Comparison of ENCODE assay signal across 19 mouse cellular contexts in genomic region chr2:52442125-52442524, GRCm38 (mm10). TPM values are rescaled to one million over a fixed set of nuclear protein-coding genes. Genes with fewer than 3 reads are reported as not detected.
DNase-seq lines count a peak whose midpoint lies in the region; ATAC-seq and TF ChIP-seq lines count a peak whose summit lies in the region.
"Had no signal": no experiment of that assay in that cellular context is flagged by ENCODE, and none has a peak within 500 bp of the region (broad histone marks: within the 10 kb centered on the region; RNA-seq: fewer than 3 reads in every experiment).

No protein-coding gene starts in this region.

- TF ChIP-seq EP300 in heart, adult 2 months (IDR thresholded peaks at IDR 0.05; ENCODE audit: insufficient read depth, low read depth, low read length): no peak

- peaks cover 40% of the 10 kb centered on the region for H3K4me1 ChIP-seq in heart, embryonic 13.5 days
- H3K4me1 ChIP-seq in heart, adult 2 months (ENCODE audit: control insufficient read depth, insufficient read depth, low read length): peaks cover 7% of the 10 kb centered on the region
- H3K4me1 ChIP-seq in liver, embryonic 13.5 days (replicated peaks): peaks cover 18% of the 10 kb centered on the region
- peaks cover 20% of the 10 kb centered on the region for H3K4me1 ChIP-seq in liver, embryonic 12.5 days
- H3K4me1 ChIP-seq in embryonic facial prominence, embryonic 14.5 days (ENCODE audit: control insufficient read depth, insufficient read depth, low read length): no peaks in the 10 kb centered on the region
- no peaks in the 10 kb centered on the region for H3K4me1 ChIP-seq in stomach, embryonic 14.5 days (ENCODE audit: control insufficient read depth, insufficient read depth, low read length)
- H3K4me1 ChIP-seq: hindbrain, embryonic 15.5 days; limb, embryonic 12.5 days had no signal

- no peak for DNase-seq in heart, adult 2 months
- no peak for DNase-seq in liver, embryonic 13.5 days
- peak; percentile 86 for DNase-seq in embryonic facial prominence, embryonic 14.5 days (ENCODE audit: low spot score)
- DNase-seq in cerebellum, adult 11-12 months: no peak
- DNase-seq: adrenal gland, adult 2 months; cerebellum, adult 9-11 months; embryo, embryonic 11 days; gastrocnemius, postnatal 10 days; right cerebral cortex, postnatal 14 days had no signal

- intact Hi-C loops in heart, adult 2 months (cut with DNase I): no loop called here

- no peaks in the 10 kb centered on the region for H3K36me3 ChIP-seq in heart, embryonic 13.5 days
- H3K36me3 ChIP-seq in heart, adult 2 months (ENCODE audit: control insufficient read depth, insufficient read depth, low read length): no peaks in the 10 kb centered on the region
- H3K36me3 ChIP-seq in liver, embryonic 13.5 days: no peaks in the 10 kb centered on the region
- H3K36me3 ChIP-seq in liver, embryonic 12.5 days: no peaks in the 10 kb centered on the region
- no peaks in the 10 kb centered on the region for H3K36me3 ChIP-seq in embryonic facial prominence, embryonic 14.5 days (ENCODE audit: control insufficient read depth, insufficient read depth, low read length)
- H3K36me3 ChIP-seq in stomach, embryonic 14.5 days (ENCODE audit: control insufficient read depth, insufficient read depth, low read length): no peaks in the 10 kb centered on the region
- H3K36me3 ChIP-seq: hindbrain, embryonic 15.5 days; limb, embryonic 12.5 days; midbrain, embryonic 13.5 days had no signal

- ATAC-seq in heart, embryonic 13.5 days (ENCODE audit: extremely low read depth, insufficient number of reproducible peaks, low FRiP score, low TSS enrichment): no peak
- ATAC-seq in liver, embryonic 13.5 days (ENCODE audit: low read depth): peak; percentile 53; the same call in 1 of the 2 replicates
- no peak; the same call in 1 of the 2 replicates for ATAC-seq in liver, embryonic 12.5 days
- peak; percentile 44; the same call in 1 of the 2 replicates for ATAC-seq in embryonic facial prominence, embryonic 14.5 days (ENCODE audit: low read depth)
- ATAC-seq in stomach, embryonic 14.5 days (ENCODE audit: insufficient number of reproducible peaks, insufficient read depth, low FRiP score, low read depth): peak; percentile 67; the same call in 1 of the 2 replicates
- ATAC-seq in cerebellum, adult (ENCODE audit: insufficient number of reproducible peaks, low FRiP score, low TSS enrichment): no peak

- 50% methylated on average over 5 of the region's 5 CpGs for WGBS in heart, embryonic 13.5 days
- WGBS in heart, adult 2 months: 73% methylated on average over 5 of the region's 5 CpGs
- 49% methylated on average over 5 of the region's 5 CpGs for WGBS in liver, embryonic 13.5 days (ENCODE audit: insufficient replicate concordance)
- WGBS in liver, embryonic 12.5 days (ENCODE audit: insufficient replicate concordance): 47% methylated on average over 5 of the region's 5 CpGs
- WGBS in embryonic facial prominence, embryonic 14.5 days: 33% methylated on average over 5 of the region's 5 CpGs
- WGBS in stomach, embryonic 14.5 days: 38% methylated on average over 5 of the region's 5 CpGs

- H3K27me3 ChIP-seq in heart, embryonic 13.5 days (replicated peaks): no peaks in the 10 kb centered on the region
- H3K27me3 ChIP-seq in heart, adult 2 months (ENCODE audit: control insufficient read depth, insufficient read depth, low read length): no peaks in the 10 kb centered on the region
- no peaks in the 10 kb centered on the region for H3K27me3 ChIP-seq in liver, embryonic 13.5 days
- no peaks in the 10 kb centered on the region for H3K27me3 ChIP-seq in liver, embryonic 12.5 days (replicated peaks)
- H3K27me3 ChIP-seq in embryonic facial prominence, embryonic 14.5 days (replicated peaks; ENCODE audit: control insufficient read depth, insufficient read depth, low read length): no peaks in the 10 kb centered on the region
- H3K27me3 ChIP-seq in stomach, embryonic 14.5 days (ENCODE audit: control insufficient read depth, insufficient read depth, low read length): no peaks in the 10 kb centered on the region
- H3K27me3 ChIP-seq: hindbrain, embryonic 15.5 days; limb, embryonic 12.5 days; midbrain, embryonic 13.5 days had no signal

- no peak for TF ChIP-seq POLR2A in heart, adult 2 months (IDR thresholded peaks at IDR 0.05; ENCODE audit: insufficient read depth, low read depth, low read length)

- no peak overlapping the region for H3K4me3 ChIP-seq in heart, embryonic 13.5 days
- H3K4me3 ChIP-seq in heart, adult 2 months: no peak overlapping the region
- H3K4me3 ChIP-seq in liver, embryonic 13.5 days (replicated peaks): no peak overlapping the region
- no peak overlapping the region for H3K4me3 ChIP-seq in liver, embryonic 12.5 days
- no peak overlapping the region for H3K4me3 ChIP-seq in embryonic facial prominence, embryonic 14.5 days (ENCODE audit: low read depth, low read length)
- no peak overlapping the region for H3K4me3 ChIP-seq in stomach, embryonic 14.5 days (ENCODE audit: low read depth, low read length)
- H3K4me3 ChIP-seq: hindbrain, embryonic 15.5 days; limb, embryonic 12.5 days; midbrain, embryonic 13.5 days had no signal

- no peaks in the 10 kb centered on the region for H3K9me3 ChIP-seq in heart, embryonic 13.5 days
- H3K9me3 ChIP-seq in liver, embryonic 13.5 days (replicated peaks): no peaks in the 10 kb centered on the region
- no peaks in the 10 kb centered on the region for H3K9me3 ChIP-seq in liver, embryonic 12.5 days (replicated peaks)
- no peaks in the 10 kb centered on the region for H3K9me3 ChIP-seq in embryonic facial prominence, embryonic 14.5 days (ENCODE audit: control insufficient read depth, low read length)
- H3K9me3 ChIP-seq in stomach, embryonic 14.5 days (ENCODE audit: control insufficient read depth, low read depth, low read length): no peaks in the 10 kb centered on the region
- H3K9me3 ChIP-seq: hindbrain, embryonic 15.5 days; limb, embryonic 12.5 days; midbrain, embryonic 13.5 days had no signal

- peak overlapping the region; percentile 36; the same call in 1 of the 2 replicates for H3K27ac ChIP-seq in heart, embryonic 13.5 days (replicated peaks)
- no peak overlapping the region for H3K27ac ChIP-seq in heart, adult 2 months
- H3K27ac ChIP-seq in liver, embryonic 13.5 days: no peak overlapping the region
- no peak overlapping the region for H3K27ac ChIP-seq in liver, embryonic 12.5 days
- no peak overlapping the region for H3K27ac ChIP-seq in embryonic facial prominence, embryonic 14.5 days (replicated peaks; ENCODE audit: low read depth, low read length)
- no peak overlapping the region for H3K27ac ChIP-seq in stomach, embryonic 14.5 days (ENCODE audit: low read length)
- H3K27ac ChIP-seq: hindbrain, embryonic 15.5 days; kidney, postnatal 0 days; limb, embryonic 12.5 days; macrophage; midbrain, embryonic 13.5 days had no signal

- H3K79me2 ChIP-seq in heart, adult 2 months (replicated peaks; ENCODE audit: control insufficient read depth, insufficient read depth, low read length): no peaks in the 10 kb centered on the region

- H3K9ac ChIP-seq in heart, embryonic 13.5 days: 0 out of 2 replicates have a peak overlapping the region, but pooled peaks have one; percentile 28
- no peak overlapping the region for H3K9ac ChIP-seq in heart, adult 2 months (ENCODE audit: low read depth, low read length)
- no peak overlapping the region for H3K9ac ChIP-seq in liver, embryonic 13.5 days
- H3K9ac ChIP-seq in liver, embryonic 12.5 days: no peak overlapping the region
- no peak overlapping the region for H3K9ac ChIP-seq in embryonic facial prominence, embryonic 14.5 days (ENCODE audit: low read depth, low read length)
- H3K9ac ChIP-seq in stomach, embryonic 14.5 days (replicated peaks; ENCODE audit: low read depth, low read length): no peak overlapping the region
- H3K9ac ChIP-seq: hindbrain, embryonic 15.5 days; limb, embryonic 12.5 days; midbrain, embryonic 13.5 days had no signal

- no peak overlapping the region for H3K4me2 ChIP-seq in heart, embryonic 13.5 days
- H3K4me2 ChIP-seq in liver, embryonic 13.5 days: no peak overlapping the region
- no peak overlapping the region for H3K4me2 ChIP-seq in liver, embryonic 12.5 days
- no peak overlapping the region for H3K4me2 ChIP-seq in embryonic facial prominence, embryonic 14.5 days (ENCODE audit: low read depth, low read length)
- H3K4me2 ChIP-seq in stomach, embryonic 14.5 days (replicated peaks; ENCODE audit: low read depth, low read length): no peak overlapping the region
- H3K4me2 ChIP-seq: heart, embryonic 11.5 days; hindbrain, embryonic 15.5 days; limb, embryonic 12.5 days; midbrain, embryonic 13.5 days had no signal

- no peak for TF ChIP-seq CTCF in heart, adult 2 months (IDR thresholded peaks at IDR 0.05)

RNA-seq across cellular contexts. Expression of gene Arl5a, which starts 17.4 kb away (rescaled TPM):
- 47.2 and 51.4 TPM in 2 replicates for polyA plus RNA-seq in heart, embryonic 13.5 days (2015; fragmentation: Nextera tagmentation; extraction: Ambion mirVana)
- total RNA-seq in heart, adult 2 months (2021): 10 to 100 TPM; 32.5 to 33.9 TPM
- polyA plus RNA-seq in heart, adult 2 months (2012; rRNA removed): 10.0 and 23.9 TPM in 2 replicates
- polyA plus RNA-seq in liver, embryonic 13.5 days (2015; fragmentation: Nextera tagmentation; extraction: Ambion mirVana): 26.1 and 34.8 TPM in 2 replicates
- polyA plus RNA-seq in liver, embryonic 12.5 days (2016; fragmentation: Nextera tagmentation; extraction: Ambion mirVana): 48.8 and 50.8 TPM in 2 replicates
- polyA plus RNA-seq in embryonic facial prominence, embryonic 14.5 days (2014; fragmentation: Nextera tagmentation; extraction: Ambion mirVana): 66.8 and 71.4 TPM in 2 replicates
- polyA plus RNA-seq in stomach, embryonic 14.5 days (2014; fragmentation: Nextera tagmentation; extraction: Ambion mirVana): 53.5 and 60.7 TPM in 2 replicates

Comparison
In these comparisons a context has a peak if more than half of its experiments do, and no peak if none do; other contexts are left out.
1. ATAC-seq: peak in liver, embryonic 13.5 days (single experiment), embryonic facial prominence, embryonic 14.5 days (single experiment) and stomach, embryonic 14.5 days (single experiment); none in heart, embryonic 13.5 days (single experiment), liver, embryonic 12.5 days (single experiment) and cerebellum, adult (single experiment).